Mouse (Mus musculus) brown adipose tissue, adult 24 weeks (tissue): ENCODE data around the gene Pigk. TPM values are rescaled to one million over a fixed set of nuclear protein-coding genes. Genes with fewer than 3 reads are reported as not detected.

Source experiments
- H3K27ac ChIP-seq: fragments of 200-500 bp; replicated peaks from 2 replicates; pipeline ENCODE4 v1.5.1; 2012; ENCODE audit warnings: low read depth, mild to moderate bottlenecking, low read length
- H3K4me1 ChIP-seq: fragments of 200-500 bp; 2 replicates; pipeline ENCODE4 v1.6.1; 2012; ENCODE audit warnings: low read length, mixed read lengths; ENCODE audit not compliant: control insufficient read depth, insufficient read depth, insufficient read length
- H3K4me3 ChIP-seq: fragments of 200-500 bp; 2 replicates; pipeline ENCODE4 v1.5.1; 2012; ENCODE audit warnings: low read depth, mild to moderate bottlenecking, low read length, moderate library complexity; ENCODE audit not compliant: insufficient read depth
- polyA plus RNA-seq: library from polyadenylated mRNA; stranded (reverse); fragments of >200 nt; gene quantifications from 2 replicates; pipeline ENCODE4 v1.2.4, GENCODE M21; 2012; ENCODE audit not compliant: missing spikeins, insufficient read depth, insufficient read length

Pigk gene
- polyA plus RNA-seq, 1 experiment: 30.3 TPM

GRCm38 (mm10) chr3:152706901-152707300 lies 7.0 kb upstream of the Pigk start:
- Histone ChIP-seq H3K4me3 (no peak overlapping the region), H3K4me1 (no peaks in the 10 kb centered on the region), H3K27ac (no peak overlapping the region)

- Histone ChIP-seq H3K4me1 (no peaks in the 10 kb centered on the region), H3K4me3 (no peak overlapping the region), H3K27ac (no peak overlapping the region)
These were observed 6.5 kb upstream of the Pigk start for GRCm38 (mm10) chr3:152707321-152707823.

- H3K4me1 ChIP-seq: no peaks in the 10 kb centered on the region
- no peak overlapping the region for H3K4me3 ChIP-seq
- no peak overlapping the region for H3K27ac ChIP-seq
These were observed 4.0 kb upstream of the Pigk start for GRCm38 (mm10) chr3:152709936-152710335.

GRCm38 (mm10) chr3:152712957-152713356 lies 943 bp upstream of the Pigk start:
- Histone ChIP-seq H3K4me1 (no peaks in the 10 kb centered on the region), H3K4me3 (no peak overlapping the region), H3K27ac (no peak overlapping the region)

GRCm38 (mm10) chr3:152721301-152721700 lies 7.4 kb downstream of the Pigk start:
- H3K4me3 ChIP-seq: no peak overlapping the region
- H3K27ac ChIP-seq: no peak overlapping the region
- H3K4me1 ChIP-seq: no peaks in the 10 kb centered on the region

DNA sequence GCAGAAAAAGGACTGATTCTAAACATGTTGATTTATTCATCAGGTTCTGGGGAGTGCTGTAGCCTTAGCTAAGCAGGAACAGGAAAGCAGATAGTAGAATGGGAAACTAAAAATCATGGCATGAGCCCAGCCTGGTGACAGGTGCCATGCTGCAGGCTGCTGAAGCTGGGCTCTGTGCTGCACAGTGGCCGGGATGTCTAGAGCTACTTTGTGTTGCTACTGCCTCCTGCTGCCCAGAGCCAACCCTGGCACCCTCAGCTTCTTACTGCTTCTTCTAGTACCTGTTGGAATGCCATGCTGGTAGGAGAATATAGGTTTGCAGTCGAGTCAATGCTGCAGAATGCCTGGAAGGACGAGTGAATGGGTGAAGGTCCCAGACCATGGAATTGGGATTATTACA lies 8.9 kb downstream of the Pigk start:
- H3K27ac ChIP-seq: no peak overlapping the region
- no peaks in the 10 kb centered on the region for H3K4me1 ChIP-seq
- no peak overlapping the region for H3K4me3 ChIP-seq

DNA sequence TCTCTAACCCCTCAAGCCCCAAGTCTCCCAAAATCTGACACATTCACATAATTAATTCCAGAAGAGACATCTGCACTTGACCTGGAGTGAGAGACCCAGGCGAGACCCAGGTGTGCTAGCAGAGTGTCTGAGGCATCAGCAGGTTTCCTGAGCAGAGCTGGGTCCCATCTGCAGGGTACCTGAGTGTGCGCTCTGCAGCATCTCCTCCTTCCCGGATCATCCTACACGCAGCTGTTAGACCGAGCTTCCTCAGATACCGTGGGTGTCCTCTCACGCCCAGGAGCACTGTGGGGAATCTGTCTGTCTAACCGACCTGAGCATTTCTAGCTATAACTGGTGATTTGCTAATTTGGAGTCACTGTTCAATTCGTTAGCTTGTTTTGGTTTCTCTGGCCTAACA lies 10.5 kb downstream of the Pigk start:
- Histone ChIP-seq H3K4me1 (no peaks in the 10 kb centered on the region), H3K4me3 (no peak overlapping the region), H3K27ac (no peak overlapping the region)

DNA sequence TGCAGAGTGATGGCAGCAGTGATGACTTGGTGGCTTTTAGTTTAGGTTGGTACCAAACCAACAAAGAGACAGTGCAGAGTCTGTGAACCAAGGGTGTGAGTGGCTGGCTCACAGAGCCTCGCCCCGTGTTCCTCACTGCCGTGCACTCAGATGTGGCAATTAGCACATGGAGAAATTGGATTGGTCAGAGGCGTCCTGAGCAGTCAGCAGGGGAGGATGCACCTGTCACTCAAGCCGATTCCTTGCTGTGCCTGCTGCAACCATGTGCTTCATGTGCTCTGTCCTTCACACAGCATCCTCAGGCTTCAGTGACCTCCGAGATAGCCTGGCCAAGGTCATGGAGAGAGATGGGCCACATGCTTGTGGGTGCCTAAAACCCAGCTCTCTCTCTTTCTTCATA lies 14.3 kb downstream of the Pigk start:
- H3K27ac ChIP-seq: no peak overlapping the region
- H3K4me3 ChIP-seq: no peak overlapping the region
- H3K4me1 ChIP-seq: no peaks in the 10 kb centered on the region

DNA sequence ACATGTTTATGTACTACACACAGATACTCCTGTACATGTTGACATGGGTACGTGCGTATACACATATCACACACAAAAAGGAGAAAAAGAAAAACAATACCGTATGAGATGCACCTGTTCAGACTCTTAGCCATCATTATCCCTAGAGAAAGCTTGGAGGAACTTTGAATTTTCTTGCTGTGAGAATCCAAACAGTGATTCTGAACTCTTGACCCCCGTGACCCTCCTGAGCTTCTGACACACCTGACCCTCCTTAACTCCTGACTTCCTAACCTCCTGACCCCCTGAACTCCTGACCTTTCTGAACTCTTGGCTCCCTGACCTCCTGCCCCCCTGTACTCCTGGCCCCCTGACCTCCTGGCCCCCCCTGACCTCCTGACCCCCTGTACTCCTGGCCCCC lies 19.1 kb downstream of the Pigk start:
- Histone ChIP-seq H3K27ac (no peak overlapping the region), H3K4me1 (no peaks in the 10 kb centered on the region), H3K4me3 (no peak overlapping the region)

GRCm38 (mm10) chr3:152733513-152733912 lies 19.6 kb downstream of the Pigk start:
- Histone ChIP-seq H3K27ac (no peak overlapping the region), H3K4me1 (no peaks in the 10 kb centered on the region), H3K4me3 (no peak overlapping the region)

GRCm38 (mm10) chr3:152734100-152734499 lies 20.2 kb downstream of the Pigk start:
- Histone ChIP-seq H3K4me3 (no peak overlapping the region), H3K27ac (no peak overlapping the region), H3K4me1 (no peaks in the 10 kb centered on the region)

DNA sequence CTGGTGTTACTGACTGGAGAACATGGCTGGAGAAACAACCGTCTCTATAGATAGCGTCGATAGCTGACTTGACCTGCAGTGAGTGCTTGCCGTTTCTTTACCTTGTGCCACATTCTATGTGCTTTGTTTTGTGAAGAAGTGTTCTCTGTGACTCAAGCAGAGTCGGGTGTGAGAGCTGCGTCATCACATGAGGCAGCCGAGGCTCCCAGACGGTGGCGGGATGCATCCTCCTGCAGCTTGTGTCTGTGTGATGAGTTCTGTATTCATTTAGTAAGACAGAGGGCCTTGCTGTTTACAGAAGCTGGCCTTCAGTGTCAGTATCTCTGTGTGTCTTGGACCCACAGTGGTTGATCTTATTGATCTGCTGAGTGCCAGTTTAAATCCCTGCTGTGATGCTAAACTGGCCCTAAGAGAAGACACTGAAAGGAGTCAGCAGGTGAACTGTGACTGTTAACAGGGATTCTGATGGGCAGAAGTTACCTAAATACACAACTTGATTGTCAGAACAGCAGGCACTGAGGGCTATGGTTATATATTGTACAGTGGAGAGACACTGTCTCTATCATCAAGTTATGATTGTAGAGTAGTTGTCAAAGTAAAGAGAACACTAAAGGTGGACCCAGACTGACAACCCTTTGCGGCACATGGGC lies 21.8 kb downstream of the Pigk start:
- H3K4me3 ChIP-seq: no peak overlapping the region
- no peak overlapping the region for H3K27ac ChIP-seq
- H3K4me1 ChIP-seq: 0 out of 2 replicates have a peak, but pooled peaks cover 3% of the 10 kb centered on the region

- Histone ChIP-seq H3K4me3 (no peak overlapping the region), H3K27ac (no peak overlapping the region), H3K4me1 (peaks cover 8% of the 10 kb centered on the region)
These were observed 30.4 kb downstream of the Pigk start for GRCm38 (mm10) chr3:152744301-152744700.

DNA sequence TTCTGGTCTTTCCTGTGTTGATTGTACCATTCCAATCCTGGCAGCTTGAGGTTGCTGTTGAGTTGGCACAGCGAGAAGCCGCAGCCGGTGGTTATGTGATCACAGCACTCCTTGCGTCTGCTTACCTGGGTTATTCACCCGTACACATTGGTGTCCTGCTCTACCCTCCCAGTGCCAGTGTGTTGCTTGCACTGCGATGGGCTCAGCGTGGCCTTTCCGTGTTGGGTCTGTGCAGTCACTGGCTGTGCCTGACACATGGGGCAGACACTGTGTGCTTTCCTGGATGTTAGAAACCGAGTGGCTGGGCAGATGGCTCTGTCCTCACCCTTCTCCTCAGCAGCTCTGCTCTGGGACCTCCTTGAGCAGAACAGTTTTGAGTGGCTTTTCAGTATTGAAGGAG lies 31.7 kb downstream of the Pigk start:
- Histone ChIP-seq H3K4me3 (no peak overlapping the region), H3K27ac (no peak overlapping the region), H3K4me1 (peaks cover 7% of the 10 kb centered on the region)

DNA sequence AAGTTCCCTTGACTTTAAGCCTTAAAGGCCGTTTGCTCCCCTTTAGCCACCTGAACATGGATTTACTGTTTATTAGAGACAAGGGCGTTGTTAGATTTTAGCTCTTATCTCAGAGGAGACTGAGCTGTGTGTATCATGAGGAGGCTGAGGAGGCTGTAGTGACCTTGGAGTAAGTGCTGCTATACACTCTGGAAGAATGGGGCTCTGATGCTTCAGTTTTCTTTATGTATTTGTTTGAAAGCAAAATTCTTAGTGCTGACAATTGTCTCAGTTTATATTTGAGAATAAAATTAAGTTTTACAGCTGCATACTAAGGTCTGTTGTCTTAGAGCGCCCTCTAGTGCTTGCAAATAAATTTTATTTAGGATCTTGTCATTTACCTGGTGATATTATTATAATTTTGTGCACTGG lies 35.6 kb downstream of the Pigk start:
- no peak overlapping the region for H3K4me3 ChIP-seq
- no peaks in the 10 kb centered on the region for H3K4me1 ChIP-seq
- H3K27ac ChIP-seq: no peak overlapping the region

DNA sequence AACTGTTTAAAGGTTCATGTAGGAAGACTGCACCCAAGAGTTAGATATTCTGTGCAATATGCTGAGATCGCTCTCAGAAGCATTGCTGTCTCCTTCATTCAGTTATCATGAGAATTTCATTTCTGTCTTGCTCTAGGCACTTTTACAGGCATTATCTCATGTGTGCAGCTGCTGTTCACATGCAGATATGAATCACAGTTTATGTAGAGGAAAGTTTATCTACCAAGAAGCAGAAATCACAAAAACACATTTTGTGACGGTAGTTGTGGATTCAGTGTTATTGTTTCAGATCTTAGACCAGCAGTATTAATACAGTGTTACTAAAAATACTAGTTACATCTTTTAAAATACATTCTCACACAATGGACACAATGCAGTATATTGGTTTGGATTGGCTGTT lies 36.0 kb downstream of the Pigk start:
- H3K4me1 ChIP-seq: no peaks in the 10 kb centered on the region
- H3K27ac ChIP-seq: no peak overlapping the region
- no peak overlapping the region for H3K4me3 ChIP-seq
